Comparison of ENCODE assay signal across 24 mouse cellular contexts in the genomic region with DNA sequence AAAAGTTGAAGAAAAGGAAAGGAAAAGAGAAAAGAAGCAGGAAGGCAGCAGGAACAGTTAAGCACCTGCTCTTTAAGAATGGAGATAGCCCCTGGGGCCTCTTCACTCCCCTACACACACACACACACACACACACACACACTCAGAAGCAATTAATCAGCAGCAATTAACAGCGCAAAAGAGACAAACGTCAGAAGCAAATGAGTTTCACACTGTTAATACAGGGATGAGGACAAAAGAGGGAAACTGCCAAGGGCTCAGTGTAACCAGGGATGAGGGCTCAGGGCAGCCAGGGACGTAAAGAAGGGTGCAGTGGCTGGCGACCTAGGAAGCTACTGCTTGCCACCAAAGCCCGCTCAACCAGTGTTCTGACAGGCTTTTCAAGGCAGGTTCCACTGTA. TPM values are rescaled to one million over a fixed set of nuclear protein-coding genes. Genes with fewer than 3 reads are reported as not detected.
DNase-seq lines count a peak whose midpoint lies in the region; ATAC-seq and TF ChIP-seq lines count a peak whose summit lies in the region.
"Had no signal": no experiment of that assay in that cellular context is flagged by ENCODE, and none has a peak within 500 bp of the region (broad histone marks: within the 10 kb centered on the region; RNA-seq: fewer than 3 reads in every experiment).

No protein-coding gene starts in this region.

- no peaks in the 10 kb centered on the region for H3K9me3 ChIP-seq in forebrain, embryonic 11.5 days (ENCODE audit: control insufficient read depth, low read length)
- H3K9me3 ChIP-seq in hindbrain, embryonic 13.5 days: no peaks in the 10 kb centered on the region
- no peaks in the 10 kb centered on the region for H3K9me3 ChIP-seq in neural tube, embryonic 13.5 days
- H3K9me3 ChIP-seq: G1E; kidney, embryonic 15.5 days; limb, embryonic 15.5 days; midbrain, embryonic 12.5 days had no signal

- no peak overlapping the region for H3K4me3 ChIP-seq in forebrain, embryonic 11.5 days (ENCODE audit: low read depth, low read length)
- no peak overlapping the region for H3K4me3 ChIP-seq in hindbrain, embryonic 13.5 days
- no peak overlapping the region for H3K4me3 ChIP-seq in neural tube, embryonic 13.5 days
- H3K4me3 ChIP-seq: heart, embryonic 12.5 days; kidney, embryonic 15.5 days; limb, embryonic 15.5 days; midbrain, embryonic 12.5 days had no signal

- H3K36me3 ChIP-seq in forebrain, embryonic 11.5 days (ENCODE audit: control insufficient read depth, insufficient read depth, low read length): no peaks in the 10 kb centered on the region
- H3K36me3 ChIP-seq in hindbrain, embryonic 13.5 days: no peaks in the 10 kb centered on the region
- H3K36me3 ChIP-seq in neural tube, embryonic 13.5 days: no peaks in the 10 kb centered on the region
- H3K36me3 ChIP-seq: G1E; limb, embryonic 15.5 days; midbrain, embryonic 12.5 days had no signal

- TF ChIP-seq POLR2A in brain, embryonic 14.5 days (IDR thresholded peaks at IDR 0.05; ENCODE audit: borderline replicate concordance, extremely low read depth, insufficient read depth, insufficient read length, poor library complexity, severe bottlenecking): no peak

- H3K27me3 ChIP-seq in forebrain, embryonic 11.5 days (ENCODE audit: control insufficient read depth, insufficient read depth, low read length): no peaks in the 10 kb centered on the region
- H3K27me3 ChIP-seq in hindbrain, embryonic 13.5 days: no peaks in the 10 kb centered on the region
- no peaks in the 10 kb centered on the region for H3K27me3 ChIP-seq in neural tube, embryonic 13.5 days
- H3K27me3 ChIP-seq: heart, embryonic 12.5 days; kidney, embryonic 15.5 days; limb, embryonic 15.5 days; midbrain, embryonic 12.5 days had no signal

- H3K27ac ChIP-seq in forebrain, embryonic 11.5 days (ENCODE audit: low read depth, low read length): no peak overlapping the region
- H3K27ac ChIP-seq in hindbrain, embryonic 13.5 days: peak overlapping the region; percentile 37; the same call in 1 of the 2 replicates
- no peak overlapping the region for H3K27ac ChIP-seq in neural tube, embryonic 13.5 days (replicated peaks)
- H3K27ac ChIP-seq: limb, embryonic 15.5 days; midbrain, embryonic 12.5 days had no signal

- peak; percentile 84 for DNase-seq in brain, embryonic 14.5 days (ENCODE audit: low read depth)
- no peak for DNase-seq in forebrain, embryonic 11.5 days (ENCODE audit: low spot score)
- DNase-seq in lung, postnatal 4 days: no peak
- no peak for DNase-seq in cerebellum, adult 18-20 months
- no peak for DNase-seq in left cerebral cortex, adult 11 months (ENCODE audit: low spot score)
- DNase-seq: adrenal gland, adult 8-10 months; cerebellum, adult 2 months; right cerebral cortex, adult 18-20 months; spleen, adult 18-20 months; thymus, adult 2 months had no signal

- H3K9ac ChIP-seq in forebrain, embryonic 11.5 days (ENCODE audit: low read length): no peak overlapping the region
- H3K9ac ChIP-seq in hindbrain, embryonic 13.5 days: peak overlapping the region; percentile 6; the same call in 1 of the 2 replicates
- H3K9ac ChIP-seq in neural tube, embryonic 13.5 days: no peak overlapping the region
- H3K9ac ChIP-seq: heart, embryonic 12.5 days; kidney, embryonic 15.5 days; limb, embryonic 15.5 days; midbrain, embryonic 12.5 days had no signal

- WGBS in forebrain, embryonic 11.5 days: 30% methylated on average over 5 of the region's 5 CpGs
- 29% methylated on average over 5 of the region's 5 CpGs for WGBS in hindbrain, embryonic 13.5 days
- WGBS in neural tube, embryonic 13.5 days: 19% methylated on average over 5 of the region's 5 CpGs

- H3K4me1 ChIP-seq in forebrain, embryonic 11.5 days (replicated peaks; ENCODE audit: control insufficient read depth, insufficient read depth, low read length): peaks cover 4% of the 10 kb centered on the region; the same call in 1 of the 2 replicates
- peaks cover 28% of the 10 kb centered on the region for H3K4me1 ChIP-seq in hindbrain, embryonic 13.5 days (replicated peaks)
- H3K4me1 ChIP-seq in neural tube, embryonic 13.5 days (replicated peaks): peaks cover 26% of the 10 kb centered on the region

- H3K4me2 ChIP-seq in forebrain, embryonic 11.5 days (ENCODE audit: low read depth, low read length, severe bottlenecking): no peak overlapping the region
- H3K4me2 ChIP-seq in hindbrain, embryonic 13.5 days: 0 out of 2 replicates have a peak overlapping the region, but pooled peaks have one; percentile 3
- no peak overlapping the region for H3K4me2 ChIP-seq in neural tube, embryonic 13.5 days
- H3K4me2 ChIP-seq: heart, embryonic 12.5 days; kidney, embryonic 15.5 days; limb, embryonic 15.5 days; midbrain, embryonic 12.5 days had no signal

- ATAC-seq in forebrain, embryonic 11.5 days (replicated peaks; ENCODE audit: low FRiP score): peak; percentile 68; the same call in 1 of the 2 replicates
- peak; percentile 59 for ATAC-seq in hindbrain, embryonic 13.5 days (ENCODE audit: low FRiP score)
- ATAC-seq in neural tube, embryonic 13.5 days (ENCODE audit: low read depth): peak; percentile 57
- ATAC-seq: CD4-positive, CD25-positive, alpha-beta regulatory T cell, adult 4 months; intestine, embryonic 16.5 days had no signal

- no peak for TF ChIP-seq CTCF in brain, embryonic 14.5 days (IDR thresholded peaks at IDR 0.05; ENCODE audit: borderline replicate concordance, extremely low read depth, insufficient read depth, insufficient read length)

RNA-seq across cellular contexts. Expression of a gene that starts 28.2 kb away (rescaled TPM):
- 57.5 and 64.9 TPM in 2 replicates for polyA plus RNA-seq in brain, embryonic 14.5 days (2012; rRNA removed)
- 66.8 and 70.9 TPM in 2 replicates for polyA plus RNA-seq in forebrain, embryonic 11.5 days (2014; fragmentation: Nextera tagmentation; extraction: Ambion mirVana)
- polyA plus RNA-seq in hindbrain, embryonic 13.5 days (2015; fragmentation: Nextera tagmentation; extraction: Ambion mirVana): 45.4 and 47.3 TPM in 2 replicates
- 54.3 and 60.0 TPM in 2 replicates for polyA plus RNA-seq in neural tube, embryonic 13.5 days (2015; fragmentation: Nextera tagmentation; extraction: Ambion mirVana)

RNA-seq across cellular contexts. Expression of a gene that starts 28.2 kb away (rescaled TPM):
- 18.3 and 20.8 TPM in 2 replicates for polyA plus RNA-seq in brain, embryonic 14.5 days (2012; rRNA removed)
- polyA plus RNA-seq in forebrain, embryonic 11.5 days (2014; fragmentation: Nextera tagmentation; extraction: Ambion mirVana): 3.3 and 3.6 TPM in 2 replicates
- polyA plus RNA-seq in hindbrain, embryonic 13.5 days (2015; fragmentation: Nextera tagmentation; extraction: Ambion mirVana): 2.1 and 2.3 TPM in 2 replicates
- polyA plus RNA-seq in neural tube, embryonic 13.5 days (2015; fragmentation: Nextera tagmentation; extraction: Ambion mirVana): 1.6 and 1.9 TPM in 2 replicates
- polyA plus RNA-seq: G1E had no signal

RNA-seq across cellular contexts. Expression of a gene that starts 45.4 kb away (rescaled TPM):
- not detected in 2 replicates for polyA plus RNA-seq in brain, embryonic 14.5 days (2012; rRNA removed)
- not detected in 2 replicates for polyA plus RNA-seq in forebrain, embryonic 11.5 days (2014; fragmentation: Nextera tagmentation; extraction: Ambion mirVana)
- polyA plus RNA-seq in hindbrain, embryonic 13.5 days (2015; fragmentation: Nextera tagmentation; extraction: Ambion mirVana): not detected in 2 replicates
- not detected in 2 replicates for polyA plus RNA-seq in neural tube, embryonic 13.5 days (2015; fragmentation: Nextera tagmentation; extraction: Ambion mirVana)
- polyA plus RNA-seq: CD4-positive, CD25-positive, alpha-beta regulatory T cell, adult 4 months; cerebellum, adult 2 months; embryonic facial prominence, embryonic 11.5 days; G1E; heart, embryonic 12.5 days; intestine, embryonic 16.5 days; kidney, embryonic 15.5 days; large intestine, adult 2 months; limb, embryonic 15.5 days; liver, embryonic 16.5 days; midbrain, embryonic 12.5 days; stomach, embryonic 14.5 days; thymus, adult 2 months had no signal

RNA-seq across cellular contexts. Expression of a gene that starts 46.0 kb away (rescaled TPM):
- not detected in 2 replicates for polyA plus RNA-seq in brain, embryonic 14.5 days (2012; rRNA removed)
- polyA plus RNA-seq in forebrain, embryonic 11.5 days (2014; fragmentation: Nextera tagmentation; extraction: Ambion mirVana): not detected in 2 replicates
- polyA plus RNA-seq in hindbrain, embryonic 13.5 days (2015; fragmentation: Nextera tagmentation; extraction: Ambion mirVana): not detected in 2 replicates
- not detected in 2 replicates for polyA plus RNA-seq in neural tube, embryonic 13.5 days (2015; fragmentation: Nextera tagmentation; extraction: Ambion mirVana)
- polyA plus RNA-seq: CD4-positive, CD25-positive, alpha-beta regulatory T cell, adult 4 months; cerebellum, adult 2 months; embryonic facial prominence, embryonic 11.5 days; G1E; gonadal fat pad, adult 2 months; heart, embryonic 12.5 days; intestine, embryonic 16.5 days; kidney, embryonic 15.5 days; large intestine, adult 2 months; limb, embryonic 15.5 days; liver, embryonic 16.5 days; midbrain, embryonic 12.5 days; stomach, embryonic 14.5 days; thymus, adult 2 months had no signal

RNA-seq across cellular contexts. Expression of a gene that starts 57.5 kb away (rescaled TPM):
- 0.08 TPM in 1 of 2 replicates, not detected in the other for polyA plus RNA-seq in brain, embryonic 14.5 days (2012; rRNA removed)
- not detected in 2 replicates for polyA plus RNA-seq in forebrain, embryonic 11.5 days (2014; fragmentation: Nextera tagmentation; extraction: Ambion mirVana)
- polyA plus RNA-seq in hindbrain, embryonic 13.5 days (2015; fragmentation: Nextera tagmentation; extraction: Ambion mirVana): not detected in 2 replicates
- polyA plus RNA-seq in neural tube, embryonic 13.5 days (2015; fragmentation: Nextera tagmentation; extraction: Ambion mirVana): not detected in 2 replicates
- polyA plus RNA-seq: CD4-positive, CD25-positive, alpha-beta regulatory T cell, adult 4 months; cerebellum, adult 2 months; embryonic facial prominence, embryonic 11.5 days; G1E; gonadal fat pad, adult 2 months; heart, embryonic 12.5 days; intestine, embryonic 16.5 days; kidney, embryonic 15.5 days; large intestine, adult 2 months; limb, embryonic 15.5 days; liver, embryonic 16.5 days; midbrain, embryonic 12.5 days; stomach, embryonic 14.5 days; thymus, adult 2 months had no signal
